Comparison of ENCODE assay signal across 20 mouse cellular contexts in the genomic region with DNA sequence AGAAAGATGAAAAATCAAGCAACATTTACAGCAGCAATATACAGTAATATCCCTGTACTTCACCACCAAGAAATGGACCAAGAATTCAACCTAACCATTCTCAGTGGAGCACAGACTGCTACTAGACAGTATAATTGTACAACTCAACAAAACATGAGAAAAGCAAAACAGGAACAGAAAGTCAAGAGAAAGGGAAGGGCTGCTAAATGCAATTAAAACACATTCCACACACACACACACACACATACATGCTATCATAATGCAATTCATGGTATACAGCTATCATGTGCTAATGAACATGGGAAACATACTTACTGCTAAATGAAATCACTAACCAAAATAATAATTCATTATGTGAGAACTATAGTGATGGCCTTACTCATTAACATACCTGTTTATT.
"Had no signal": no experiment of that assay in that cellular context is flagged by ENCODE, and none has a peak within 500 bp of the region (broad histone marks: within the 10 kb centered on the region; RNA-seq: fewer than 3 reads in every experiment).

No protein-coding gene starts in this region.

- H3K4me3 ChIP-seq: limb, embryonic 12.5 days; limb, embryonic 15.5 days; midbrain, embryonic 12.5 days; stomach, embryonic 15.5 days had no signal

- H3K4me2 ChIP-seq: limb, embryonic 12.5 days; limb, embryonic 15.5 days; liver, embryonic 11.5 days; lung, embryonic 14.5 days; midbrain, embryonic 12.5 days; stomach, embryonic 15.5 days had no signal

- H3K27ac ChIP-seq: kidney, postnatal 0 days; limb, embryonic 12.5 days; limb, embryonic 15.5 days; liver, embryonic 14.5 days; macrophage; midbrain, embryonic 12.5 days; stomach, embryonic 15.5 days had no signal

- H3K36me3 ChIP-seq: limb, embryonic 12.5 days; limb, embryonic 15.5 days; midbrain, embryonic 12.5 days; stomach, embryonic 15.5 days had no signal

- H3K27me3 ChIP-seq: limb, embryonic 12.5 days; limb, embryonic 15.5 days; midbrain, embryonic 12.5 days; stomach, embryonic 15.5 days had no signal

- H3K9me3 ChIP-seq: limb, embryonic 12.5 days; limb, embryonic 15.5 days; midbrain, embryonic 12.5 days; stomach, embryonic 15.5 days had no signal

- H3K9ac ChIP-seq: limb, embryonic 12.5 days; limb, embryonic 15.5 days; liver, embryonic 14.5 days; liver, postnatal 0 days; lung, embryonic 14.5 days; midbrain, embryonic 12.5 days; stomach, embryonic 15.5 days had no signal

- DNase-seq: kidney, adult 18-20 months; kidney, postnatal 36 days; left cerebral cortex, postnatal 4 days; liver, postnatal 0 days; lung, embryonic 14.5 days; retina, postnatal 1 day; right cerebral cortex, postnatal 25 days; spleen, adult 18-20 months; thymus, postnatal 25 days had no signal

- ATAC-seq: intestine, embryonic 16.5 days; liver, postnatal 0 days; lung, postnatal 0 days; midbrain, embryonic 16.5 days had no signal

- H3K4me1 ChIP-seq: limb, embryonic 12.5 days; limb, embryonic 15.5 days; midbrain, embryonic 12.5 days; stomach, embryonic 15.5 days had no signal
